Mouse (Mus musculus) forebrain, embryonic 15.5 days (tissue): ENCODE measurements around the gene Snapc3. TPM values are rescaled to one million over a fixed set of nuclear protein-coding genes. Genes with fewer than 3 reads are reported as not detected.
"Not testable (repeated sequence)": the region's sequence is repeated elsewhere in the genome, so short reads cannot be mapped to it uniquely, and the experiment has no call there.

Source experiments
- ATAC-seq: fragments of 200-750 bp; cut with Nextera tagmentation; replicated peaks from 2 replicates; pipeline ENCODE4 v1.8.0; 2017; ENCODE audit warnings: mild to moderate bottlenecking, moderate TSS enrichment, moderate library complexity
- H3K27ac ChIP-seq: fragments of 300-500 bp; sonication (generic); replicated peaks from 2 replicates; pipeline ENCODE4 v1.5.1; 2015; ENCODE audit warnings: mild to moderate bottlenecking, inconsistent platforms
- H3K27me3 ChIP-seq: fragments of 300-500 bp; sonication (generic); 2 replicates; pipeline ENCODE4 v1.6.1; 2015; ENCODE audit warnings: inconsistent platforms
- H3K36me3 ChIP-seq: fragments of 300-500 bp; sonication (generic); 2 replicates; pipeline ENCODE4 v1.6.1; 2015; ENCODE audit warnings: mild to moderate bottlenecking, inconsistent platforms
- H3K4me1 ChIP-seq: fragments of 300-500 bp; sonication (generic); 2 replicates; pipeline ENCODE4 v1.6.1; 2015; ENCODE audit warnings: inconsistent platforms
- H3K4me2 ChIP-seq: fragments of 300-500 bp; sonication (generic); replicated peaks from 2 replicates; pipeline ENCODE4 v1.6.1; 2015; ENCODE audit warnings: mild to moderate bottlenecking, inconsistent platforms
- H3K4me3 ChIP-seq: fragments of 300-500 bp; sonication (generic); 2 replicates; pipeline ENCODE4 v1.5.1; 2015; ENCODE audit warnings: mild to moderate bottlenecking, inconsistent platforms
- H3K9ac ChIP-seq: fragments of 300-500 bp; sonication (generic); replicated peaks from 2 replicates; pipeline ENCODE4 v1.6.1; 2015; ENCODE audit warnings: mild to moderate bottlenecking, inconsistent platforms
- H3K9me3 ChIP-seq: fragments of 300-500 bp; sonication (generic); 2 replicates; pipeline ENCODE4 v1.6.1; 2016; ENCODE audit warnings: inconsistent platforms
- WGBS: fragments of 180-500 bp; shearing (Covaris S2); methylation state at CpG from one replicate; pipeline ENCODE4 v1.1.7; 2015; ENCODE audit warnings: mixed read lengths; 5-methylcytosine and 5-hydroxymethylcytosine counted together
- polyA plus RNA-seq: library from polyadenylated mRNA; unstranded; fragments of >200 nt; fragmentation: Nextera tagmentation; extraction: Ambion mirVana; gene quantifications from 2 replicates; pipeline ENCODE4 v1.2.1, GENCODE M21; 2015

Gene Snapc3
- polyA plus RNA-seq, 1 experiment from 2014 or later: 101 TPM

DNA sequence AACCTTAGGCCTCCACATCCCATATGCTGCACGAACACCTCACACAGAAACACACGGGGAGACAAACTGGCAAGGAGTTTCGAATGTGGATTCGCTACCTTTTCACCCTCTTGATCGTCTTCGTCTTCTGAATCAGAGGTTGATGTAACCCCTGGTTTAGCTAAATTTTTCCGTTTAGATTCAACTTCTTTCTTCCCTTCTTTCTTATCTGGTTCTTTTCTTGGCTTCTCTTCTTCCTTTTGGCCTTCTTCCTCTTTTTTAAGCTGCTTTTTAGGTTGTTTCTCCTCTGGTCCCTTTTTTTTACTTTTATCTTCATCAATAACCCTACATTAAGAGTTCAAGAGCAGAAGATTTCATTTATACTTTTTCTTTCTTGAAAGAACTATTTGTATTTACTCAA, 47.3 kb downstream of the Snapc3 start:
- no peak for ATAC-seq
- Histone ChIP-seq H3K4me3 (no peak overlapping the region), H3K4me1 (0 out of 2 replicates have a peak, but pooled peaks cover 4% of the 10 kb centered on the region), H3K9me3 (no peaks in the 10 kb centered on the region), H3K27me3 (no peaks in the 10 kb centered on the region), H3K36me3 (peaks cover 76% of the 10 kb centered on the region), H3K9ac (no peak overlapping the region), H3K4me2 (no peak overlapping the region), H3K27ac (no peak overlapping the region)
- 93% methylated on average over 7 of the region's 7 CpGs for WGBS

DNA sequence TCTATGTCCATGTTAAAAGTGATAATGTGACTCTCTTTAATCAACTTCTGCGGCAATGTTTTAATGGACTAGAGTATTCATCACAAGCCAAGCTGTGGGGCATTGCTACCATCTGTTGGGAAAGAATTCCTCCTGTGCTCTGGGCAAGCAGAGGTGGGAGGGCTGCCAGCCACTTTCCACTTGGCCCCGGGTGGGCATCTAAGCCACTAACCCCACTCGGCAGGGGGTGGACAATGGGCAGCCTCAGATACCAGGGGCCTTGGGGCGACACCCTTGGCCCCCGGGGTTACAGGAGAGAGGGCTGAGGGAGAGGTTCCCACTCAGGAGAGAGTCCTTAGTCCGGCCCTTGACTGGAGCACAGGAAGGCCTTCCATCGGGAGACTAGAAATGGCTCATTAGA, 50.1 kb downstream of the Snapc3 start:
- H3K9ac ChIP-seq: no peak overlapping the region
- WGBS: 75% methylated on average over 7 of the region's 7 CpGs
- peaks cover 81% of the 10 kb centered on the region for H3K36me3 ChIP-seq
- no peak for ATAC-seq
- H3K4me3 ChIP-seq: no peak overlapping the region
- H3K4me2 ChIP-seq: no peak overlapping the region
- H3K9me3 ChIP-seq: no peaks in the 10 kb centered on the region
- peak overlapping the region; percentile 34; the same call in 1 of the 2 replicates for H3K27ac ChIP-seq
- H3K4me1 ChIP-seq: 0 out of 2 replicates have a peak, but pooled peaks cover 4% of the 10 kb centered on the region
- no peaks in the 10 kb centered on the region for H3K27me3 ChIP-seq

DNA sequence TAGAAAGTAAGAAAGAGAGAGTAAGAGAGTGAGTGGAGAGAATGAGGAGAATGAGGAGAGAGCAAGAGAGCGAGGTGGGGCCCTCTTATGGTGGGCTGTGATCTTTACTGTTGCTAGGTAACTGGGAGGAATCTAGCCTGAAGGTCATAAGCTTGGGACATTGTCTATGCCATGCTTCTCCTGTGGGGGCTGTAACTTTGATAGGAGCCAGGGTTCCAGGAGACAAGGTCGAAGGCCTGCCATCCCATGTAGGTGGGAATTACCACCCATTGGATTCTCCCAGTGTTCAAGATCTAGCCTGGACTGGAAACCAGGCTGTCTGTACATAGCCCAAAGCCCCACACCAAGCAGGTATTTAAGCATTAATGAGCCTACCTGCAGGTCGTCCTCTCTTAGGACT, 50.7 kb downstream of the Snapc3 start:
- 77% methylated on average over 3 of the region's 3 CpGs for WGBS
- Histone ChIP-seq H3K9me3 (no peaks in the 10 kb centered on the region), H3K27me3 (no peaks in the 10 kb centered on the region), H3K4me1 (0 out of 2 replicates have a peak, but pooled peaks cover 4% of the 10 kb centered on the region), H3K36me3 (peaks cover 81% of the 10 kb centered on the region), H3K27ac (no peak overlapping the region), H3K4me3 (no peak overlapping the region), H3K4me2 (no peak overlapping the region), H3K9ac (no peak overlapping the region)
- peak; percentile 43; the same call in 1 of the 2 replicates for ATAC-seq

DNA sequence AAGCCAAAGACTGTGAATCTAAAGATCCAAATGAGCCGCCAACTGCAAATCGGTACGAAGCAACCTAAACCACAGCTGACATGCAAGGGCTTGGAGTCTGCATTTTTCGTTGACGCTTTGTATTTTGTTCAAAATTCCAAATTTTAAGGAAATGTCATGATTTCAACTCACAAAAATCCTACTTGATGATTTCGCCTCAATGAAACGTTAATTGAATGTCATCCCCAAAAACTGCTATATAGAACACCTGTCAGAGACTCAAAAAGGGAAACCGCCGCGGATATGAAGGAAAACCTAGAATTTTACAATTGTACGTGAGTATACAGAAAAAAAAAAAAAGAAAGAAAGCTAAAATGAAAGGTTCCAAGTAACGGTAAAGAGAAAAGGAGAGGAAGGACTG, 67.7 kb downstream of the Snapc3 start:
- Histone ChIP-seq H3K9me3 (no peaks in the 10 kb centered on the region), H3K4me1 (peaks cover 32% of the 10 kb centered on the region), H3K4me3 (peak overlapping the region; percentile 98), H3K9ac (peak overlapping the region; percentile 94), H3K27ac (peak overlapping the region; percentile 100), H3K4me2 (peak overlapping the region; percentile 70), H3K27me3 (no peaks in the 10 kb centered on the region), H3K36me3 (peaks cover 28% of the 10 kb centered on the region)
- ATAC-seq: no peak
- WGBS: 13% methylated on average over 12 of the region's 12 CpGs

DNA sequence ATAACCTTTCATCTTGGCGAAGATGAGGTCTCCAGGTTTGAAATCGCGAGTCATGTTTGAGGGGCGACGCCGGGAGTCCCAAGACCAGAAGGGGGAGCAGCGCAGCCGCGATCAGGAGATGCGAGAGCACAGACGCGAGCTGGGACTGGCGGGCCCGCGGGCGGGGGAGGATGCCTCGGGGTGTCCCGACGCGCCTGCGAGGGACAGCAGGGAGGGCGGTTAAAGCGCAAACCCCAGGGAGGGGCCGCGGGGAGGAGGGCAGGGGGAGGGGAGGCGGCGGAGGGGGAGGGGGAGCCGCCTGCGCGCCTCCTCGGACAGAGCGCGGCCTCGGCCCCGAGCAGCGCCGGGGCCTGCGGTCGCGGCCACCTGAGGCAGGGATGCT, 68.2 kb downstream of the Snapc3 start:
- peak overlapping the region; percentile 70 for H3K4me2 ChIP-seq
- no peaks in the 10 kb centered on the region for H3K27me3 ChIP-seq
- peak overlapping the region; percentile 100 for H3K27ac ChIP-seq
- 1% methylated on average over 25 of the region's 40 CpGs for WGBS
- H3K36me3 ChIP-seq: peaks cover 25% of the 10 kb centered on the region
- peak overlapping the region; percentile 94 for H3K9ac ChIP-seq
- ATAC-seq: peak; percentile 84
- no peaks in the 10 kb centered on the region for H3K9me3 ChIP-seq
- H3K4me3 ChIP-seq: peak overlapping the region; percentile 98
- peaks cover 32% of the 10 kb centered on the region for H3K4me1 ChIP-seq

DNA sequence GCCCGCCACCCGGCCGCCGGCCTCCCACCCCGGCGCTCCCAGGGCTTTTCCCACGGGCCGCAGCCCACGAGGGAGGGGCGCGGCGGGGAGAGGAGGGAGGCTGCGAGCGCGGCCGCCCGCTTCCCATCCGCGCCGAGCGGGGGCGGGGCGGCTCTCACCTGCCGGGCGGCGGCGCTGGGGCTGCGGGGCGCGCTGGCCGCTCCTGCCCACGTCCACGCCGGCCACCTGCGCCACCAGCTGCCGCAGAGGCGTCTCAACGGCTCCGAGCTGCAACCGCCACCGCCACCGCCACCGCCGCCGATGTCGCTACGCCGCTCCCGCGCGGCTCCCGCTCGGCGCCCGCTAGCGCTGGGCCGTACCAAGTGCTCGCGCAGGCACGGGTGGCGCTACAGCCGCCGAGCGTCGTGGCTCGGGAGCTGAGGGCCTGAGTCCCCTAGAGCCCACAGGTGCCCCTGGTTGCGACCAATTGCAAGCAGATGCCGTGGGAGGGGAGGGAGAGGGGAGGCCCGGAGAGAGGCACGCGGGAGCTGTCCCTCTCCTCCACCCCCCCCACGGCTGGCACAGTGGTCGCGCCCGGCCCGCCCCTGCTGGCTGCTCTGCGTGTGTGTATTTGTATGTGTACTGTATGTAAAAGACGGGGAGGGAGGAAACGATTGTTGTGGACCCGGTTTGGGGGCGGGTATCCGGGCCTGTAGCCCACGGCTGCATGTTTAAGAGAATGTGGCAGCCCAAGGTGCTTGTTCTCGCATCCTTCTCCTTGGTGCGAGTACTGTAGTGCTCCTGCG, 68.8 kb downstream of the Snapc3 start, which contains the start of gene Psip1:
Gene Psip1, minus strand, starts transcription at position 343 of the 785 bp plus-strand sequence.
- H3K4me3 ChIP-seq: peak within 1 kb of the TSS; percentile 98
- H3K36me3 ChIP-seq: peaks cover 20% of the 10 kb centered on the region
- H3K27me3 ChIP-seq: no peaks in the 10 kb centered on the region
- peak within 1 kb of the TSS; percentile 100 for H3K27ac ChIP-seq
- peak within 1 kb of the TSS; percentile 70 for H3K4me2 ChIP-seq
- peak; percentile 95 for ATAC-seq
- under 1% methylated on average over 70 of the region's 86 CpGs for WGBS
- peaks cover 32% of the 10 kb centered on the region for H3K4me1 ChIP-seq
- no peaks in the 10 kb centered on the region for H3K9me3 ChIP-seq
- H3K9ac ChIP-seq: peak within 1 kb of the TSS; percentile 94

DNA sequence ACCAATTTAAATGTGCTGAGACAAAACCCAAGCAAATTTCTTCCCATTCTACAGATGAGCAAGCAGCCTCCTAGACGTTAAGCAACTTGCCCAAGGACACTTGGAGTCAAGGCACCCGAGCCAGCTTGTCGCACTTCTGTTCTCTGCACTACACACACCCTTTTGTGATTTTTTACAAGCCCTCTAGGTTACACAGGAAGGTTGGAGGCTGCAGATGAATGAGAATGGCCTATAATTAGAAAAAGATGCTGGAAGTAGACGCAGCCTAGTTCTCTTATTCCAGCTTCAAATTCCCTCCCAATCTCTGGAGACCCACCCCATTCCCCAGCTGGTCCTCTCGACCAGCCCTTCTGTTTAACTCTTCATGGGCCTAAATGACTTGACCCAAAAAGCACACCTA, 71.6 kb downstream of the Snapc3 start:
- no peak for ATAC-seq
- H3K4me3 ChIP-seq: no peak overlapping the region
- no peak overlapping the region for H3K27ac ChIP-seq
- H3K27me3 ChIP-seq: no peaks in the 10 kb centered on the region
- no peak overlapping the region for H3K9ac ChIP-seq
- H3K9me3 ChIP-seq: no peaks in the 10 kb centered on the region
- peaks cover 2% of the 10 kb centered on the region; the same call in 1 of the 2 replicates for H3K36me3 ChIP-seq
- no peak overlapping the region for H3K4me2 ChIP-seq
- peaks cover 18% of the 10 kb centered on the region for H3K4me1 ChIP-seq
- 24% methylated on average over 5 of the region's 5 CpGs for WGBS

DNA sequence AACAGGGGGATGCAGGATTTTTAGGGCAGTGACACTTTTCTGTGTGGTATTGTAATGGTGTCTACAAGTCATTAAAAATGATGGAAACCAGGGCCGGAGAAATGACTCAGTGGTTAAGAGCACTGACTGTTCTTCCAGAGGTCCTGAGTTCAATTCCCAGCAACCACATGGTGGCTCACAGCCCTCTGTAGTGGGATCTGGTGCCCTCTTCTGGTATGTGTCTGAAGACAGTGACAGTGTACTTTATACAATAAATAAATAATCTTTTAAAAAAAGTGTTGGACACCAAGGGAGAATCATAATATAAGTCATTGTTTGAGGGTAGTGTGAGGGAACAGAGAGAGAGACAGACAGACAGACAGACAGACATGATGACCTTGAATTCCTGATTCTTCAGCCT, 75.6 kb downstream of the Snapc3 start:
- ATAC-seq: no peak
- H3K9me3 ChIP-seq: no peaks in the 10 kb centered on the region
- 95% methylated on average over 1 of the region's 1 CpGs for WGBS
- no peak overlapping the region for H3K4me3 ChIP-seq
- no peaks in the 10 kb centered on the region for H3K27me3 ChIP-seq
- H3K9ac ChIP-seq: no peak overlapping the region
- H3K4me2 ChIP-seq: no peak overlapping the region
- no peaks in the 10 kb centered on the region for H3K36me3 ChIP-seq
- no peak overlapping the region for H3K27ac ChIP-seq
- H3K4me1 ChIP-seq: no peaks in the 10 kb centered on the region

DNA sequence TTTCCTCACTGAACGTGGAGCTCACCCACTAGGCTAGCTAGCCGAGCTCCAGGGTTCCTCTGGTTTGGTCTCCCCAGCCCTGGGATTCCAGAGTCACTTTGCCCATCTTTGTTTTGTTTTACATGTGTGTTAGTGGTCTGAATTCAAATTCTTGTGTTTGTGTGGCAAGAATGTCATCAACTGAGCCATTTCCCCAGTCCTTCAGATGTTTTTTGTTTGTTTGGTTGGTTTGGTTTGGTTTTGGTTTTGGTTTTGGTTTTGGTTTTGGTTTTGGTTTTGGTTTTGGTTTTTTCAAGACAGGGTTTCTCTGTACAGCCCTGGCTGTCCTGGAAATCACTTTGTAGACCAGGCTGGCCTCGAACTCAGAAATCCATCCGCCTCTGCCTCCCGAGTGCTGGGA, 79.5 kb downstream of the Snapc3 start:
- H3K27ac ChIP-seq, H3K36me3 ChIP-seq, H3K4me1 ChIP-seq, H3K4me3 ChIP-seq, H3K9ac ChIP-seq, ATAC-seq, H3K27me3 ChIP-seq, H3K4me2 ChIP-seq, H3K9me3 ChIP-seq: not testable (repeated sequence)
- 88% methylated on average over 5 of the region's 5 CpGs for WGBS

DNA sequence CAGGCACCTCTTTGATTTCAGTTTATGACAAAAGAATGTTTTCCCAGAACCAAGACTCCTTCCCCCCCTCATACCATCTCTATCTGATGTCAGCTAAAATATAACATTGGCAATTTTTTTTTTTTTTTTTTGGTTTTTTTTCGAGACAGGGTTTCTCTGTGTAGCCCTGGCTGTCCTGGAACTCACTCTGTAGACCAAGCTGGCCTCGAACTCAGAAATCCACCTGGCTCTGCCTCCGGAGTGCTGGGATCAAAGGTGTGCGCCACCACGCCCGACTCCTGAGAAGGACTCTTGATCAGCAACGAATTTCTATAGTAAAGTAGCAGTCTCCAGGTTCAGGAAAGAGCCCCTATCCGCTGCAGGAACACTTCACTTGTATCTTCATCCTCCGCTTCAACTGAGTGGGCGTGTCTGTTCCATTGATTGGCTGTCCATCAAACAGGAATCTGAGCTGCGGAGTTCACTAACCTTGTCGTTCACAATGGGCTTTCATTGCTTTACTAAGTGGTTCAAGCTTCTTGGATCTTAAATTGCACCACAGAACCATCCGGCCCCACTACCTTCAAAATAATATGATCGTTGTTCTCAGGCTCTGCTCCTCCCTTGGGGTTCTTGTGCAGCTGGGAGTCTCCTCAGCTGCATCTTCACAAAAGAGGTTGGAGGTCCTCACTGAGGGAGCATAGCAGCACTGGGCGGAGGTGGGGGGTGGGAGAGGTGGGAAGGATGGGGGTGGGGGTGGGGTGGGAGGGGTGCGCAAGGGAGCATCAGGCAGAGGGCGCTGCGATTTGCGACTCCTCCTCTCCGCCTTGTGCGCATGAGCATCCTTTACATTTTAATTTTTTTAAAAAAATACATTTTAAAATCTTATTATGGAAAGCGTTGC, 82.9 kb downstream of the Snapc3 start:
- peaks cover 5% of the 10 kb centered on the region for H3K4me1 ChIP-seq
- peak overlapping the region; percentile 44 for H3K9ac ChIP-seq
- WGBS: 3% methylated on average over 22 of the region's 22 CpGs
- no peaks in the 10 kb centered on the region for H3K27me3 ChIP-seq
- peak; percentile 90 for ATAC-seq
- H3K27ac ChIP-seq: peak overlapping the region; percentile 83
- peak overlapping the region; percentile 47 for H3K4me2 ChIP-seq
- H3K36me3 ChIP-seq: no peaks in the 10 kb centered on the region
- no peaks in the 10 kb centered on the region for H3K9me3 ChIP-seq
- peak overlapping the region; percentile 43 for H3K4me3 ChIP-seq

DNA sequence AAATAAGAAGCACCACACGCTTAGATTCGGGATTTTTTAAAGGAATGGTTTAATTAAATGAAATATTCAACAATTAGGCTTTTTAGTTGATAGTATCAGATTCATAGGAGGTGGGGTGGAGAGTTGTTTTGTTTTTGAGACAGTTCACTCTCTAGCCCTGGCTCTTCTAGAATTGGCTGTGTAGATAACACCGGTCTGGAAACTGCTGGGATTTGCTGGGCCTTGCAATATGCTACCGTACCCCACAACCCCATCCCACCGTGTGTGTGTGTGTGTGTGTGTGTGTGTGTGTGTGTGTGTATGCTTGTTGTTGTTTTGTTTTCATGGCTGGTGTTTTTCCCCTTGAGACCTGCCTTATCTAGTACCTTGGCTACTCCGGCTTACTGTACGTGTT, 83.5 kb downstream of the Snapc3 start:
- Histone ChIP-seq H3K9me3 (no peaks in the 10 kb centered on the region), H3K9ac (no peak overlapping the region), H3K27me3 (no peaks in the 10 kb centered on the region), H3K4me1 (peaks cover 5% of the 10 kb centered on the region), H3K36me3 (no peaks in the 10 kb centered on the region), H3K4me2 (peak overlapping the region; percentile 47), H3K4me3 (peak overlapping the region; percentile 43), H3K27ac (peak overlapping the region; percentile 83; the same call in 1 of the 2 replicates)
- peak; percentile 77 for ATAC-seq
- 28% methylated on average over 7 of the region's 7 CpGs for WGBS

DNA sequence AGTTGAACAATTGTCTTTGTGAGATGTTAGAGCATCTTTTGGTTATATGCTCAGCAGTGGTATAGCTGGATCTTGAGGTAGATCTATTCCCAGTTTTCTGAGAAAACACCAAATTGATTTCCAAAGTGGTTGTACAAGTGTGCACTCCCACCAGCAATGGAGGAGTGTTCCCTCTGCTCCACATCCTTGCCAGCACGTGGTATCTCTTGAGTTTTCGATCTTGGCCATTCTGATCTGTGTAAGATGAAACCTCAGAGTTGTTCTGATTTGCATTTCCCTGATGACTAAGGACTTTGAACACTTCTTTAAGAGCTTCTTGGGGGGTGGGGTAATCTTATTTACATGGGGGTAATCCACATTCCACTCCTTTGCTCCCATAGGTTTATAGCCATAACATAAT, 92.1 kb downstream of the Snapc3 start:
- H3K4me2 ChIP-seq: no peak overlapping the region
- H3K4me3 ChIP-seq: no peak overlapping the region
- H3K9me3 ChIP-seq: no peaks in the 10 kb centered on the region
- 52% methylated on average over 2 of the region's 2 CpGs for WGBS
- no peak overlapping the region for H3K9ac ChIP-seq
- H3K27me3 ChIP-seq: no peaks in the 10 kb centered on the region
- H3K27ac ChIP-seq: no peak overlapping the region
- ATAC-seq: no peak
- H3K36me3 ChIP-seq: no peaks in the 10 kb centered on the region
- no peaks in the 10 kb centered on the region for H3K4me1 ChIP-seq
